Mouse (Mus musculus): Measurements from ENCODE around the gene Gm20388. TPM values are rescaled to one million over a fixed set of nuclear protein-coding genes. Genes with fewer than 3 reads are reported as not detected.

The Gm20388 gene
- polyA plus RNA-seq, 2 experiments, result 8.5 TPM; not detected in 1

GRCm38 (mm10) chr8:120562680-120563347 lies 652.2 kb downstream of the Gm20388 start:
- 85% methylated on average over 18 of the region's 18 CpGs for WGBS (ENCODE audit: insufficient replicate concordance)
- DNase-seq (ENCODE audit: low read depth in 3 of 3, low spot score in 3 of 3) (no peak), ATAC-seq (ENCODE audit: insufficient read depth) (no peak)
- TF ChIP-seq EP300 (IDR thresholded peaks at IDR 0.05; ENCODE audit: low read depth) (no peak), CTCF (IDR thresholded peaks at IDR 0.05; ENCODE audit: low read depth) (no peak)
- Histone ChIP-seq H3K36me3 (replicated peaks; ENCODE audit: control insufficient read depth, insufficient read depth, low read depth) (peaks cover 69% of the 10 kb centered on the region), H3K9me3 (ENCODE audit: control insufficient read depth, low read length) (no peaks in the 10 kb centered on the region), H3K27me3 (ENCODE audit: control insufficient read depth, insufficient read depth, low read length) (no peaks in the 10 kb centered on the region), H3K4me2 (ENCODE audit: low read depth) (no peak overlapping the region), H3K27ac (no peak overlapping the region), H3K4me3 (ENCODE audit: insufficient read depth in 1 of 2, low read depth in 2 of 2, low read length in 2 of 2) (no peak overlapping the region), H3K4me1 (replicated peaks; ENCODE audit: control insufficient read depth in 2 of 2, insufficient read depth in 2 of 2, low read length in 1 of 2) (peaks cover 0 to 3% of the 10 kb centered on the region in 2 experiments; a peak in 1 of 4 replicates), H3K9ac (replicated peaks) (no peak overlapping the region)

GRCm38 (mm10) chr8:120563348-120563724 lies 652.7 kb downstream of the Gm20388 start:
- Histone ChIP-seq H3K27ac (no peak overlapping the region), H3K4me3 (ENCODE audit: insufficient read depth in 1 of 2, low read depth in 2 of 2, low read length in 2 of 2) (no peak overlapping the region), H3K9ac (replicated peaks) (no peak overlapping the region), H3K4me2 (ENCODE audit: low read depth) (no peak overlapping the region), H3K4me1 (replicated peaks; ENCODE audit: control insufficient read depth in 2 of 2, insufficient read depth in 2 of 2, low read length in 1 of 2) (peaks cover 0 to 3% of the 10 kb centered on the region in 2 experiments; a peak in 1 of 4 replicates), H3K36me3 (replicated peaks; ENCODE audit: control insufficient read depth, insufficient read depth, low read depth) (peaks cover 73% of the 10 kb centered on the region), H3K9me3 (ENCODE audit: control insufficient read depth, low read length) (no peaks in the 10 kb centered on the region), H3K27me3 (ENCODE audit: control insufficient read depth, insufficient read depth, low read length) (no peaks in the 10 kb centered on the region)
- WGBS (ENCODE audit: insufficient replicate concordance), result 54% methylated on average over 8 of the region's 8 CpGs
- ATAC-seq (ENCODE audit: insufficient read depth), result no peak
- DNase-seq (ENCODE audit: low read depth in 3 of 3, low spot score in 3 of 3), result no peak
- TF ChIP-seq CTCF (IDR thresholded peaks at IDR 0.05; ENCODE audit: low read depth), result no peak
- TF ChIP-seq EP300 (IDR thresholded peaks at IDR 0.05; ENCODE audit: low read depth), result no peak

DNA sequence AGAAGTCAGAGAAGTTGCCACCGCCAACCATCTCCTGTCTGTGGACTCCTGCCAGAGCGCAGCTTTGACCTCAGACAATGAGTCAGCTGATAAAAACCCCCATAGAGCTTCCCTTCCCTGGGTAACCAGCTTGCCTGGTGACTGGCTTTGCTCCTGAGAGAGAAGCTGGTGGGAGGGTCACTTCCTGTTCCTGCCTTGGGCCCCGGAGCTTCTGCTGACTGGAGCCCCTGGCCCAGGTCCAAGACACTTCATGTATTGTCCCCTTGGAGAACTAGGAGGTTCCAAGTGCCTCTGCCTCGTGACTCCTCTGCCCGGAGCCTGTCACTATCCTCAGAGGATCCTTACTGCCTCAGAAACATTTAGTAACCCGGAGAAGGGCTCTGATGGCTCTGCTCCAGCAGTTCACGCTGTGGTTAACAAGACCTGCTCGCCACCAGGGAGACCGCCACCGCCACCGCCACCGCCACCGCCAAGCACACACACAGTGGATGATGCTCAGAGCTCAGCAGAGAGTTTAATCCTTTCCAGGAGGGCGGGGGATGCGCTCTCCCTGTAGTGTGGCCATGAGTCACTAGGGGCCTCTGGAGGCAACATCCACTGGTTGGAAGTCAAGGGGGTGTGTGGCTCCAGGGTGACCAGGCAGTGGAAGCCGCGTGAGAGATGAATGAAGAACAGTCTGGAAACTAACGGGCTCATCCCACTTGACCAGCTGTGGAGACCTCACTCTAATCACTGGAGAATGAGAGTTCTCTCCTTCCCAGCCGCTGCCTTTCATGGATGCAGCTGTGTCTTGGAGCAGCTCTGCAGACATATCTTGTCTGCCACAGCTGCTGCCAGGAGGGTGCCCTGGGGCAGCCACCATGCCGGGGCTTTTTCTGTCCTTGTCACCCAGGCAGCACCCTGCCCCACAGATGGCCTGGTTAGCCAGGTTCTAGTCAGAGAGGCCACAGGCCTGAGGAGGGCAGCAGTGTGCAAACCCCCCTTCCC lies 653.5 kb downstream of the Gm20388 start:
- Histone ChIP-seq H3K4me1 (replicated peaks; ENCODE audit: control insufficient read depth in 2 of 2, insufficient read depth in 2 of 2, low read length in 1 of 2) (peaks cover 0 to 3% of the 10 kb centered on the region in 2 experiments; a peak in 1 of 4 replicates), H3K27ac (no peak overlapping the region), H3K27me3 (ENCODE audit: control insufficient read depth, insufficient read depth, low read length) (no peaks in the 10 kb centered on the region), H3K36me3 (replicated peaks; ENCODE audit: control insufficient read depth, insufficient read depth, low read depth) (peaks cover 74% of the 10 kb centered on the region), H3K4me2 (ENCODE audit: low read depth) (no peak overlapping the region), H3K4me3 (ENCODE audit: insufficient read depth in 1 of 2, low read depth in 2 of 2, low read length in 2 of 2) (no peak overlapping the region), H3K9me3 (ENCODE audit: control insufficient read depth, low read length) (no peaks in the 10 kb centered on the region), H3K9ac (replicated peaks) (no peak overlapping the region)
- TF ChIP-seq EP300 (IDR thresholded peaks at IDR 0.05; ENCODE audit: low read depth) (no peak), CTCF (IDR thresholded peaks at IDR 0.05; ENCODE audit: low read depth) (no peak)
- ATAC-seq (ENCODE audit: insufficient read depth) (peak; percentile 40; the same call in 1 of the 2 replicates), DNase-seq (ENCODE audit: low read depth in 3 of 3, low spot score in 3 of 3) (peak in 1 of 3 experiments; percentile 40)
- WGBS (ENCODE audit: insufficient replicate concordance), result 64% methylated on average over 20 of the region's 20 CpGs

- H3K4me3 ChIP-seq (ENCODE audit: insufficient read depth in 1 of 2, low read depth in 2 of 2, low read length in 2 of 2), result no peak overlapping the region
- no peak for ATAC-seq (ENCODE audit: insufficient read depth)
- H3K9me3 ChIP-seq (ENCODE audit: control insufficient read depth, low read length), result no peaks in the 10 kb centered on the region
- no peaks in the 10 kb centered on the region for H3K27me3 ChIP-seq (ENCODE audit: control insufficient read depth, insufficient read depth, low read length)
- H3K9ac ChIP-seq (replicated peaks), result no peak overlapping the region
- peaks cover 0 to 3% of the 10 kb centered on the region in 2 experiments; a peak in 1 of 4 replicates for H3K4me1 ChIP-seq (replicated peaks; ENCODE audit: control insufficient read depth in 2 of 2, insufficient read depth in 2 of 2, low read length in 1 of 2)
- no peak overlapping the region for H3K4me2 ChIP-seq (ENCODE audit: low read depth)
- no peak for DNase-seq (ENCODE audit: low read depth in 3 of 3, low spot score in 3 of 3)
- no peak overlapping the region for H3K27ac ChIP-seq
- WGBS (ENCODE audit: insufficient replicate concordance), result 64% methylated on average over 7 of the region's 7 CpGs
- H3K36me3 ChIP-seq (replicated peaks; ENCODE audit: control insufficient read depth, insufficient read depth, low read depth), result peaks cover 79% of the 10 kb centered on the region
- TF ChIP-seq EP300 (IDR thresholded peaks at IDR 0.05; ENCODE audit: low read depth) (no peak), CTCF (IDR thresholded peaks at IDR 0.05; ENCODE audit: low read depth) (no peak)
These were observed 654.6 kb downstream of the Gm20388 start for GRCm38 (mm10) chr8:120565151-120565711.

All from liver, embryonic 14.5 days (tissue).